ENCODE assay signal across 9 mouse cellular contexts in the genomic region with DNA sequence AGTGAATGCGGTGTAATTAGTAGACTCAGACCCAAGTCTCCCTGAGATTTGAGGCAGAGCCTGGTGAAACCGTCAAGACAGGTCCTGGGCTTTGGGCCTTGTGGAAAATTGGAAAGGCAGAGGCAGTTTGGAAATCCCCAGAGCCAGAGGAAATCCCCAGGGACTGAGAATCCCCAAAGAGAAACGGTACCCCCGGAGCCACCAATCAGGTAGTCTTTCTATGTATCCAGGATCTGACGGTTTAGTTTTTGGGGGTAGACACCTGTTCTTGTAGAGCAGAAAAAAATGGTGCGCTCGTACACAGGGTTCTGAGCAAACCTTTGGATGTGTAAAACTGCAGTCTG. TPM values are rescaled to one million over a fixed set of nuclear protein-coding genes. Genes with fewer than 3 reads are reported as not detected.
DNase-seq lines count a peak whose midpoint lies in the region; ATAC-seq and TF ChIP-seq lines count a peak whose summit lies in the region.
"Had no signal": no experiment of that assay in that cellular context is flagged by ENCODE, and none has a peak within 500 bp of the region (broad histone marks: within the 10 kb centered on the region; RNA-seq: fewer than 3 reads in every experiment).

No protein-coding gene starts in this region.

- peak overlapping the region; percentile 81 for H3K27ac ChIP-seq in heart, embryonic 13.5 days (replicated peaks)
- H3K27ac ChIP-seq in forebrain, embryonic 13.5 days, result peak overlapping the region; percentile 91
- peak overlapping the region; percentile 82 for H3K27ac ChIP-seq in liver, embryonic 15.5 days (replicated peaks)
- H3K27ac ChIP-seq in cerebellum, adult 2 months (ENCODE audit: insufficient read depth, low read length), result no peak overlapping the region

- no peaks in the 10 kb centered on the region for H3K27me3 ChIP-seq in heart, embryonic 13.5 days (replicated peaks)
- H3K27me3 ChIP-seq in forebrain, embryonic 13.5 days, result no peaks in the 10 kb centered on the region
- no peaks in the 10 kb centered on the region for H3K27me3 ChIP-seq in liver, embryonic 15.5 days
- no peaks in the 10 kb centered on the region for H3K27me3 ChIP-seq in cerebellum, adult 2 months (ENCODE audit: control insufficient read depth, insufficient read depth, low read length)

- peaks cover 47% of the 10 kb centered on the region for H3K4me1 ChIP-seq in heart, embryonic 13.5 days
- H3K4me1 ChIP-seq in forebrain, embryonic 13.5 days, result peaks cover 42% of the 10 kb centered on the region
- H3K4me1 ChIP-seq in liver, embryonic 15.5 days (replicated peaks), result peaks cover 58% of the 10 kb centered on the region
- peaks cover 19% of the 10 kb centered on the region for H3K4me1 ChIP-seq in cerebellum, adult 2 months (ENCODE audit: control insufficient read depth, insufficient read depth, low read length)

- no peaks in the 10 kb centered on the region for H3K9me3 ChIP-seq in heart, embryonic 13.5 days
- no peaks in the 10 kb centered on the region for H3K9me3 ChIP-seq in forebrain, embryonic 13.5 days (replicated peaks)
- H3K9me3 ChIP-seq in liver, embryonic 15.5 days (replicated peaks), result no peaks in the 10 kb centered on the region

- WGBS in heart, embryonic 13.5 days, result 64% methylated on average over 7 of the region's 7 CpGs
- WGBS in forebrain, embryonic 13.5 days, result 56% methylated on average over 7 of the region's 7 CpGs
- 67% methylated on average over 7 of the region's 7 CpGs for WGBS in liver, embryonic 15.5 days (ENCODE audit: insufficient replicate concordance)
- 67% methylated on average over 7 of the region's 7 CpGs for WGBS in cerebellum, adult 2 months

- no peak for DNase-seq in heart, adult 18-20 months
- DNase-seq in 3T3-L1 (ENCODE audit: low read depth, low spot score), result peak; percentile 38
- DNase-seq in adrenal gland, adult (ENCODE audit: inconsistent age in 2 of 2, low spot score in 1 of 2), result no peak
- DNase-seq in cerebellum, adult 2 months, result no peak
- no peak for DNase-seq in frontal cortex, postnatal 25 days (ENCODE audit: low spot score in 2 of 2)

- no peak for ATAC-seq in heart, embryonic 13.5 days (ENCODE audit: extremely low read depth, insufficient number of reproducible peaks, low FRiP score, low TSS enrichment)
- 0 out of 2 replicates have a peak, but pooled peaks have one; percentile 15 for ATAC-seq in forebrain, embryonic 13.5 days
- ATAC-seq in liver, embryonic 15.5 days (ENCODE audit: insufficient read depth), result no peak

- no peaks in the 10 kb centered on the region for H3K36me3 ChIP-seq in heart, embryonic 13.5 days
- H3K36me3 ChIP-seq in forebrain, embryonic 13.5 days (ENCODE audit: poor library complexity, severe bottlenecking), result no peaks in the 10 kb centered on the region
- H3K36me3 ChIP-seq in liver, embryonic 15.5 days (replicated peaks), result no peaks in the 10 kb centered on the region

- no peak overlapping the region for H3K4me3 ChIP-seq in heart, embryonic 13.5 days
- no peak overlapping the region for H3K4me3 ChIP-seq in forebrain, embryonic 13.5 days
- no peak overlapping the region for H3K4me3 ChIP-seq in liver, embryonic 15.5 days (replicated peaks)
- no peak overlapping the region for H3K4me3 ChIP-seq in cerebellum, adult 2 months (replicated peaks; ENCODE audit: insufficient read depth, low read depth, low read length)

- no peak for TF ChIP-seq POLR2A in cerebellum, adult 2 months (IDR thresholded peaks at IDR 0.05; ENCODE audit: borderline replicate concordance, insufficient read depth, low read length)

- peak overlapping the region; percentile 80 for H3K4me2 ChIP-seq in heart, embryonic 13.5 days
- H3K4me2 ChIP-seq in forebrain, embryonic 13.5 days, result peak overlapping the region; percentile 73
- peak overlapping the region; percentile 73 for H3K4me2 ChIP-seq in liver, embryonic 15.5 days

- peak overlapping the region; percentile 66 for H3K9ac ChIP-seq in heart, embryonic 13.5 days
- H3K9ac ChIP-seq in forebrain, embryonic 13.5 days, result 0 out of 2 replicates have a peak overlapping the region, but pooled peaks have one; percentile 61
- H3K9ac ChIP-seq in liver, embryonic 15.5 days, result peak overlapping the region; percentile 15; the same call in 1 of the 2 replicates

- no peak for TF ChIP-seq CTCF in cerebellum, adult 2 months (IDR thresholded peaks at IDR 0.05; ENCODE audit: borderline replicate concordance, insufficient read depth, low read depth, low read length)

RNA-seq across cellular contexts. Expression of a gene that starts 5.0 kb away (rescaled TPM):
- polyA plus RNA-seq in heart, embryonic 13.5 days (2015; fragmentation: Nextera tagmentation; extraction: Ambion mirVana), result 1.1 and 1.3 TPM in 2 replicates
- total RNA-seq in heart, adult 18-20 months (2021), result not detected
- 2.9 and 3.2 TPM in 2 replicates for polyA plus RNA-seq in forebrain, embryonic 13.5 days (2015; fragmentation: Nextera tagmentation; extraction: Ambion mirVana)
- polyA plus RNA-seq in liver, embryonic 15.5 days (2015; fragmentation: Nextera tagmentation; extraction: Ambion mirVana), result 0.39 and 0.85 TPM in 2 replicates
- polyA plus RNA-seq in cerebellum, adult 2 months (2012; rRNA removed), result not detected in 2 replicates
- total RNA-seq: left cerebral cortex, adult 18-20 months had no signal

RNA-seq across cellular contexts. Expression of a gene that starts 29.5 kb away (rescaled TPM):
- 94.9 and 100.0 TPM in 2 replicates for polyA plus RNA-seq in heart, embryonic 13.5 days (2015; fragmentation: Nextera tagmentation; extraction: Ambion mirVana)
- 100 to 1,000 TPM; 228 to 270 TPM for total RNA-seq in heart, adult 18-20 months (2021)
- polyA plus RNA-seq in forebrain, embryonic 13.5 days (2015; fragmentation: Nextera tagmentation; extraction: Ambion mirVana), result 38.2 and 48.1 TPM in 2 replicates
- 14.4 and 15.7 TPM in 2 replicates for polyA plus RNA-seq in liver, embryonic 15.5 days (2015; fragmentation: Nextera tagmentation; extraction: Ambion mirVana)
- 56.5 and 62.1 TPM in 2 replicates for polyA plus RNA-seq in cerebellum, adult 2 months (2012; rRNA removed)

Comparison
In these comparisons a context has a peak if more than half of its experiments do, and no peak if none do; other contexts are left out.
1. H3K9ac ChIP-seq: peak in every context shown above with its lines; median percentile 66 in heart, embryonic 13.5 days; 61 in forebrain, embryonic 13.5 days; 15 in liver, embryonic 15.5 days.